Mouse (Mus musculus) myocyte (in vitro differentiated cells): Measurements from ENCODE around the gene Eif2b5.

ENCODE experiments used
- E2F4 ChIP-seq: IDR thresholded peaks from one replicate; pipeline ENCODE4 v1.6.1; 2011; ENCODE audit warnings: mild to moderate bottlenecking, control low read depth, moderate library complexity; ENCODE audit not compliant: insufficient read depth
- MAX ChIP-seq: IDR thresholded peaks from one replicate; pipeline ENCODE4 v1.6.1; 2011; ENCODE audit warnings: low read depth, mild to moderate bottlenecking, control low read depth
- MYOG ChIP-seq, 3 experiments: IDR thresholded peaks; one replicate each; pipeline ENCODE4 v1.6.1; 2011; ENCODE audit warnings: control low read depth in 2 of 3, low read depth in 2 of 3, mild to moderate bottlenecking in 2 of 3; ENCODE audit not compliant: insufficient read length in 2 of 3, control insufficient read depth in 1 of 3, insufficient read depth in 1 of 3
- POLR2A ChIP-seq: IDR thresholded peaks from one replicate; pipeline ENCODE4 v1.6.1; 2011; ENCODE audit warnings: low read depth, mild to moderate bottlenecking, control low read depth, moderate library complexity; ENCODE audit not compliant: insufficient read length
- POLR2AphosphoS2 ChIP-seq: IDR thresholded peaks from one replicate; pipeline ENCODE4 v1.6.1; 2011; ENCODE audit warnings: low read depth, control low read depth; ENCODE audit not compliant: insufficient read length
- USF1 ChIP-seq: IDR thresholded peaks from one replicate; pipeline ENCODE4 v1.6.1; 2011; ENCODE audit warnings: low read depth, mild to moderate bottlenecking, control low read depth, moderate library complexity

- TF ChIP-seq POLR2A, result no peak
- no peak for TF ChIP-seq E2F4
- no peak for TF ChIP-seq USF1
- TF ChIP-seq MYOG (IDR thresholded peaks at IDR 0.05; ENCODE audit: control insufficient read depth in 1 of 3, insufficient read depth in 1 of 3, insufficient read length in 2 of 3, low read depth in 2 of 3), result no peak
- TF ChIP-seq POLR2AphosphoS2, result no peak
- TF ChIP-seq MAX, result no peak
Measured at GRCm38 (mm10) chr16:20470981-20471380, 27.6 kb upstream of the Eif2b5 start.
